Mouse (Mus musculus) small intestine, adult 2 months (tissue): ENCODE results near the gene A730015C16Rik. TPM values are rescaled to one million over a fixed set of nuclear protein-coding genes. Genes with fewer than 3 reads are reported as not detected.

ENCODE experiments used
- H3K27ac ChIP-seq: fragments of 200-500 bp; 2 replicates; pipeline ENCODE4 v1.5.1; 2012; ENCODE audit warnings: low read depth, low read length, control low read depth, inconsistent platforms; ENCODE audit not compliant: insufficient read depth
- H3K27me3 ChIP-seq: fragments of 200-500 bp; 2 replicates; pipeline ENCODE4 v1.6.1; 2012; ENCODE audit warnings: mild to moderate bottlenecking, moderate library complexity, low read length, inconsistent platforms; ENCODE audit not compliant: control insufficient read depth, insufficient read depth
- H3K36me3 ChIP-seq: fragments of 200-500 bp; 2 replicates; pipeline ENCODE4 v1.6.1; 2012; ENCODE audit warnings: mild to moderate bottlenecking, low read length, control low read depth, inconsistent platforms; ENCODE audit not compliant: control insufficient read depth, insufficient read depth
- H3K4me1 ChIP-seq: fragments of 200-500 bp; 2 replicates; pipeline ENCODE4 v1.6.1; 2012; ENCODE audit warnings: low read length, inconsistent platforms, mixed read lengths; ENCODE audit not compliant: control insufficient read depth, insufficient read depth, insufficient read length
- H3K4me3 ChIP-seq: fragments of 200-500 bp; 2 replicates; pipeline ENCODE4 v1.5.1; 2012; ENCODE audit warnings: low read depth, mild to moderate bottlenecking, control low read depth, inconsistent platforms, low read length, moderate library complexity
- CTCF ChIP-seq: fragments of 200-500 bp; IDR thresholded peaks from 2 replicates; pipeline ENCODE4 v1.5.1; 2012; ENCODE audit warnings: low read depth, mild to moderate bottlenecking, control low read depth, inconsistent platforms, low read length, moderate library complexity, mixed read lengths; ENCODE audit not compliant: insufficient replicate concordance, insufficient read length; ENCODE audit errors: extremely low read depth
- POLR2A ChIP-seq: fragments of 200-500 bp; IDR thresholded peaks from 2 replicates; pipeline ENCODE4 v1.6.1; 2012; ENCODE audit warnings: low read depth, mild to moderate bottlenecking, control low read depth, inconsistent platforms, low read length, moderate library complexity
- WGBS: fragments of 180-500 bp; shearing (Covaris S2); methylation state at CpG from one replicate; pipeline ENCODE4 v1.1.7; 2018; 5-methylcytosine and 5-hydroxymethylcytosine counted together
- polyA plus RNA-seq: library from polyadenylated mRNA; depleted of rRNA; stranded (reverse); fragments of >200 nt; gene quantifications from 2 replicates; pipeline ENCODE4 v1.2.3, GENCODE M21; 2012; rRNA removed

A730015C16Rik gene
- polyA plus RNA-seq, 1 experiment, result 0.13 TPM

- no peak for TF ChIP-seq CTCF
- 80% methylated on average over 2 of the region's 2 CpGs for WGBS
- Histone ChIP-seq H3K4me1 (no peaks in the 10 kb centered on the region), H3K4me3 (no peak overlapping the region), H3K27ac (no peak overlapping the region), H3K36me3 (peaks cover 41% of the 10 kb centered on the region), H3K27me3 (no peaks in the 10 kb centered on the region)
Measured at GRCm38 (mm10) chr4:108826643-108827042, 21.8 kb downstream of the A730015C16Rik start.

GRCm38 (mm10) chr4:108826096-108826495, 22.3 kb downstream of the A730015C16Rik start:
- 72% methylated on average over 1 of the region's 1 CpGs for WGBS
- Histone ChIP-seq H3K27me3 (no peaks in the 10 kb centered on the region), H3K4me1 (no peaks in the 10 kb centered on the region), H3K27ac (no peak overlapping the region), H3K36me3 (peaks cover 41% of the 10 kb centered on the region), H3K4me3 (no peak overlapping the region)
- TF ChIP-seq CTCF (no peak), POLR2A (no peak)

- no peak overlapping the region for H3K27ac ChIP-seq
- TF ChIP-seq POLR2A, result no peak
- TF ChIP-seq CTCF, result no peak
- no peaks in the 10 kb centered on the region for H3K4me1 ChIP-seq
- peaks cover 41% of the 10 kb centered on the region for H3K36me3 ChIP-seq
- 93% methylated on average over 3 of the region's 3 CpGs for WGBS
- no peaks in the 10 kb centered on the region for H3K27me3 ChIP-seq
- no peak overlapping the region for H3K4me3 ChIP-seq
Measured at GRCm38 (mm10) chr4:108825677-108826076, 22.7 kb downstream of the A730015C16Rik start.

GRCm38 (mm10) chr4:108811550-108811949, 36.9 kb downstream of the A730015C16Rik start:
- peaks cover 2% of the 10 kb centered on the region; the same call in 1 of the 2 replicates for H3K36me3 ChIP-seq
- H3K4me3 ChIP-seq, result no peak overlapping the region
- H3K4me1 ChIP-seq, result no peaks in the 10 kb centered on the region
- 75% methylated on average over 6 of the region's 6 CpGs for WGBS
- H3K27ac ChIP-seq, result no peak overlapping the region
- H3K27me3 ChIP-seq, result no peaks in the 10 kb centered on the region
- TF ChIP-seq CTCF, result no peak
- no peak for TF ChIP-seq POLR2A

GRCm38 (mm10) chr4:108811142-108811541, 37.3 kb downstream of the A730015C16Rik start:
- Histone ChIP-seq H3K27ac (no peak overlapping the region), H3K4me3 (no peak overlapping the region), H3K4me1 (no peaks in the 10 kb centered on the region), H3K27me3 (no peaks in the 10 kb centered on the region), H3K36me3 (peaks cover 2% of the 10 kb centered on the region; the same call in 1 of the 2 replicates)
- TF ChIP-seq POLR2A (no peak), CTCF (no peak)
- 63% methylated on average over 4 of the region's 4 CpGs for WGBS

- Histone ChIP-seq H3K4me3 (no peak overlapping the region), H3K4me1 (no peaks in the 10 kb centered on the region), H3K27me3 (no peaks in the 10 kb centered on the region), H3K27ac (no peak overlapping the region), H3K36me3 (no peaks in the 10 kb centered on the region)
- 78% methylated on average over 2 of the region's 2 CpGs for WGBS
- TF ChIP-seq POLR2A (no peak), CTCF (no peak)
Measured at GRCm38 (mm10) chr4:108803535-108803934, 44.9 kb downstream of the A730015C16Rik start.

- Histone ChIP-seq H3K4me1 (no peaks in the 10 kb centered on the region), H3K4me3 (no peak overlapping the region), H3K27me3 (no peaks in the 10 kb centered on the region), H3K27ac (no peak overlapping the region), H3K36me3 (no peaks in the 10 kb centered on the region)
- WGBS, result 37% methylated on average over 2 of the region's 2 CpGs
- TF ChIP-seq CTCF (peak; percentile 69; the same call in 1 of the 2 replicates), POLR2A (no peak)
Measured at GRCm38 (mm10) chr4:108798083-108798830, 50.2 kb downstream of the A730015C16Rik start.

Other genes starting within 250 kb of the A730015C16Rik start
- 9.0 and 20.5 TPM in 2 replicates for gene Cc2d1b, start 228.7 kb downstream of the A730015C16Rik start, polyA plus RNA-seq
- gene 3110021N24Rik, start 129.0 kb downstream of the A730015C16Rik start, polyA plus RNA-seq, result 0.08 and 0.27 TPM in 2 replicates
- gene Zfyve9, start 67.8 kb downstream of the A730015C16Rik start, polyA plus RNA-seq, result 1.7 and 3.2 TPM in 2 replicates
- gene Btf3l4, start 15.0 kb downstream of the A730015C16Rik start, polyA plus RNA-seq, result 2.3 and 3.2 TPM in 2 replicates
- 2.9 and 4.0 TPM in 2 replicates for gene Txndc12, start 14.0 kb downstream of the A730015C16Rik start, polyA plus RNA-seq
- 22.0 and 24.1 TPM in 2 replicates for gene Kti12, start 834 bp downstream of the A730015C16Rik start, polyA plus RNA-seq
- gene Rab3b, start 30.4 kb upstream of the A730015C16Rik start, polyA plus RNA-seq, result 4.8 and 9.5 TPM in 2 replicates
- gene Nrd1, start 152.0 kb upstream of the A730015C16Rik start, polyA plus RNA-seq, result 4.8 and 9.1 TPM in 2 replicates